Mouse (Mus musculus): ENCODE data around the gene Parp6. TPM values are rescaled to one million over a fixed set of nuclear protein-coding genes. Genes with fewer than 3 reads are reported as not detected.

Parp6 gene
- 10 to 100 TPM; 26.2 to 35.7 TPM for total RNA-seq (2021)
- long read RNA-seq, experiment 1, partial matches to known transcripts = 3 of 12 reads
- long read RNA-seq, experiment 1, other reads (novel, unspliced or antisense) = 7 of 12 reads
- long read RNA-seq, experiment 2, partial matches to known transcripts = 2 of 29 reads
- long read RNA-seq, experiment 2, other reads (novel, unspliced or antisense) = 26 of 29 reads

DNA sequence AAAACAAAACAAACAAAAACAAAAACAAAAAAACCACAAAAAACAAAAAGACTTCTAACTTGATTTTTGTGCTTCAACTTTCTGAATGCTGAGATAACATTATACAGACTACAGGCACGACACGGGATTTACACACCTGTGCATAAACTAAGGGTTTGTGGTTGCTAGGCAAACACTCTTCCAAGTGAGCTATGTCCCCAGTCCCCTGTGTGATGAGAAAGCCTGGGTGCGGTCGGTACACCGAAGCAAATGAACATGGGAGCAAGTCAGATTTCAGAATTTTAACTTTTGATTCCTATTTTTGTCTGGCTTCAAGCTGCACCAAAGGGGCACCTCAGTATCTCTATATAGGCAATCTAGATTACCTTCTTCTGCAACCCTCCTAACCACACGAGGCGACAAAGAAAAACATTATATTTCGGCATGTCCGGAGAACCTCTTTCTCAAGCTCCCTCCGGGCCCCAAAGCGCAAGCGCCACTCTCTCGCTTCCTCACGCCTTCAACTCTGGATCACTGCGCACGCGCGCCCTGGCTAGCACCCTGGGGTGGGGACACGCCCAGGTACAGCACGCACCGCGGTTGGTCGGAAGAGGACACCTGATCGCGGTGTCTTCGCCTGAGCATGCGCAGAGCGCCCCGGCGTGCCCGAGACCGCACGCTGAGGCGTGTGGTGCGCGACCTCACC lies at the start of gene Parp6:
TSS of gene Parp6 (plus strand) at position 663 of the 685 bp plus-strand sequence.
- DNase-seq = peak; percentile 100

DNA sequence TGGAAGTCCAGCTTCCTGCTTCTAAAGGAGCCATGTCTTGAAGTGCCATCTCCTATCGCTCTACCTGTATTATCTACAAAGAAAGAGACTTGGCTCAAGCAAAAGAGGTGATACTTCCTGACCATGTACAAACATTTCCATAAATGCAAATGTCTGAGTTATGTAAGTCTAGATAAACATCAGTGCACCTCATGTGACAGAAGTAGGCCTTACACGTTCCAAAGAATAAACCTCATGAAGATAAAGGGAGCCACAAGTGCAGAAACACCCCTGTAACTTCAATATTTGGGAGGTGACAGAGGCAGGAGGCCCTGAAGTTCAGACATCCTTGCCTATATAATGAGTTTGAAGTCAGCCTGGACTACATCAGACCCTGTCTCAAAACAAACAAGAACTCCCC lies 45.2 kb upstream of the Parp6 start:
- DNase-seq = no peak

DNA sequence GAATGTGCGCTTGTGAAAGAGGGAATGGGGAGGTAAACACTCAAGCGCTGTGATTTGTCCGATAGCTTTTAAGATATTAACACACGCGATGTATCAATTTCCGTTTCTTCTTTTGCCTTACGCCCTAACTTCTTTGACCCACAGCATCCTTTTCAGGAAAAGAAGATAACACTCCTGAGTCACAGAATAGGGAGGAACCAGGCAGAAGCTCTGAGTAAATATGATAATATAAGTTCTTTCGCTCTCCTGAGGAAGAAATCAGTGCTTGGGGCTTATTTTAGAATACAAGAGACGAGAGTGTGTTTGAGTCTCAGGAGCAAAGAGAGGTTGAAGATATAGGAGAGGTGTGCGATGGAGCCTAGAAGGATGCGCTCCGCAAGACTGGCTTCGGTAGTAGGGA lies 39.7 kb upstream of the Parp6 start:
- no peak for DNase-seq

DNA sequence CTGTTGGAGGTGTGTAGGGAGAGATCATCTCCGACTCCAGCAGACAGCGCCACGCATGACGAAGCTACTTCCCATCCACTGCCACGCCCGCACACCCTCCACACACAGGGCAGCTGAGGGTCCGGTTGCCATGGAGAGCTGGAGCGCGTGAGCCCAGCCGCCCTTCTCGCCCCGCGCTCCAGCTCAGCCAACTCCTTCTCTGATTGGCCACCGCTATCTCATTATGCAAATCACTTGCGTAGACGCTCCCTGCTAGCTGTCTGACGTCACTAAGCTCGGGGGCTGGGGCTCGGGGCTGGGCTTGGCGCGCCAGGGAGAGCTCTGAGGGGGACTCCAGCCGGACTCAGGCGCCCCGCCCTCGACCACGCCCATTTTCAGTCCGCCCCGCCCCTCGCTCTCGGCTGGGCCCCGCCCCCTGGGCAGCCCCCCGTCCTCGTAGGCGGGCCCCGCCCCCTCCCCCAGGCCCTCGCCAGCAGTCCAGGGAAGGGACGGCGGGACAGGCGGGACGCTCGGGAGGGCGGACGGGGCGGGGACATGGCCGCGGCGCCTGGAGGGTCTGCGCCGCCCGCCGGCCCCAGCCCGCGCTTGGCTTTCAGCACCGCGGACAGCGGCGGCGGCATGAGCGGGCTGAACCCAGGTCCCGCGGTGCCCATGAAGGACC lies 39.1 kb upstream of the Parp6 start, which contains the start of gene Celf6:
TSS of gene Celf6 (plus strand) at position 74 of the 661 bp plus-strand sequence.
- DNase-seq = peak; percentile 95

DNA sequence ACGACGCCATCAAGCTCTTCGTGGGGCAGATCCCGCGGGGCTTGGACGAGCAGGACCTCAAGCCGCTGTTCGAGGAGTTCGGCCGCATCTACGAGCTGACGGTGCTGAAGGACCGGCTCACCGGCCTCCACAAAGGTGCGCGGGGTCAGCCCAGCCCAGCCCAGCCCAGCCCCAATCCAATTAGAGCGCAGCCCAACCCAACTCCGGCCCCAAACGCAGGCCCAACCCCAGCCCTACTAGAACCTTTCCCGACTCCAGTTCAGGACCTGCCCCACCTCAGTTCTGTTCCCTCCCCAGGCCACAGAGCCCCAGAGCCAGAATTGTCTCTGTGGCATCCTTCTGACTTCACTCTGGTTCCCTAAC lies 38.6 kb upstream of the Parp6 start:
- no peak for DNase-seq

DNA sequence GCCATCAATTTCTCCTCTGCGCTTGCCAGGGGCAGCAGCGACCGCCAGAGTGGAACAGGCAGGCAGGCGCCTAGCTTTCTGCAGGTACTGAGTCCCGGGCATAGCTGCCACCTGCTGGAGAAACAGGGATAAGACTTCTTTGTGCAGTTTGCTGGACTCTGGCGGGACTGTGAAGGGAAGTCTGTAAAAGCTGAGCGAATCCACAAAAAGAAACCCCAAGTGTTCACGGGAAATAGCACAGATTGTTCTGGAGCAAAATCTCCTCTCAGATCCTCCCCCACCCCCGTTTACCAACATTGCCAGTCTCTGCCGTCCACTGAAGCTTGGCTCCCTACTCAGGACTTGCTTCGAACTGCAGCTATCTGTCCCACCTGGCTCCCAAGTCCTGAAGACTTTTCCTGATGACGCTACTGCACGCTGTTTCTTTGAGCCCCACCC lies 32.2 kb upstream of the Parp6 start:
- DNase-seq = peak; percentile 80

DNA sequence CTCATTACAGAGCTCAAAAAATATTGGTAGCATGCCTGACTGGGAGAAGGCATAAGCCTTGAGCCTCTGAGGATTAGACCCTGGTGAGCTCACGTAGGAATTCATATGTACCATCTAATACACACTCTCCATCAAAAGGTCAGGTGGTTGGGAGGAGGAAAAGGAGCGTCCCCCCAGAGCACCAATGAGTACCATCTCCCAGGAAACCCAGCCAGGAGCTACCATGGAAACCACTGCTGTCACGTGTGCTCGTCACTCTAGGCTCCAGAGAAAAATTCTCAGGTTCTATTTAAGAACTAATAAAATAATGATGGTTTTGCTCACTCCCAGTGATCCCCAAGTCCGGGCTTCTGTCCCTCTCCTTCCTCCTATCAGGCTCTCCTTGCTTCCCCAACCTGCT lies 28.8 kb upstream of the Parp6 start:
- DNase-seq = no peak

DNA sequence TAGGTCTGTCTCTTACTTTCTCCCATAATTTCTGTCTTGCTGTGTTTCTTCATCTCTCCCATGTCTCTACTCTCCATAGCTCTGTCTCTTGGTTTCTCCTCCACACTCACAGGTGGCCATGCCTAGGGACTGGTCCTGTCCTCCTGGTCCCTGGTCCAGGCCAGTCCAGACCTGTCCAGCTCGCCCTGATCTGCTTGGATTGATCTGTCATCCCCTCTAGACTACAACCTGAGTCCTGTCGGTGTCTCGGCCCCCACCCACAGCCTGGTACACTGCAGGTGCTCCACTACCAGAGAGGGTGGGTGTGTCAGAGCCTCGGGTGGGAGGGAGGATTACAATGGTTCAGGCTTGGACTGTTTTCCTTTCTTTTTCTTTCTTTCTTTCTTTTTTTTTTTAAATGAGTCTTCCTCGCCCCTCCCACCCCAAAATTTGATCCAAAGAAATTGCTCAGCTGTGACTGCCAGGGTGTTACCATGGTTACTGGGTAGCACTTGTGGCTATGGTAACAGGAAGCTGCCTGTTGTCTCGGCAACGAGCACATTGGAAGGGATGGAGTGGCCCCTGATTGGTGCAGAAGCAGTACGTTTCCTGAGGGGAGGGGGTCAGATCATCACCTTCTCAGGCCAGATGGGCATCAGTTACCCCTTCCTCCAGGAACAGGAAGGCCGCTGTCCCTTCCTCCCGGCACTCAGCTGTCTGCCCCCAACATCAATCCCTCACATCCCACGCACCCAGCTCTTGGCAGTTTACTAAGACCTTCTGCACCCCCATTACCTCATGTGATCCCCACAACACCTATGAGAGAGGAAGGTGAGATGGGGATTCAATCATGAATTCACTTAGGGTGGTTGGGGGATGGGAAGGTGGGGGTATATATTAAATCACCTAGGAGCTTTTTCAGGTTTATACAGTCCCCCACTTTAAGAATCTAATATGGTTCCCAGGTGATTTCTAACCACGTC lies 28.1 kb upstream of the Parp6 start:
- DNase-seq = no peak

DNA sequence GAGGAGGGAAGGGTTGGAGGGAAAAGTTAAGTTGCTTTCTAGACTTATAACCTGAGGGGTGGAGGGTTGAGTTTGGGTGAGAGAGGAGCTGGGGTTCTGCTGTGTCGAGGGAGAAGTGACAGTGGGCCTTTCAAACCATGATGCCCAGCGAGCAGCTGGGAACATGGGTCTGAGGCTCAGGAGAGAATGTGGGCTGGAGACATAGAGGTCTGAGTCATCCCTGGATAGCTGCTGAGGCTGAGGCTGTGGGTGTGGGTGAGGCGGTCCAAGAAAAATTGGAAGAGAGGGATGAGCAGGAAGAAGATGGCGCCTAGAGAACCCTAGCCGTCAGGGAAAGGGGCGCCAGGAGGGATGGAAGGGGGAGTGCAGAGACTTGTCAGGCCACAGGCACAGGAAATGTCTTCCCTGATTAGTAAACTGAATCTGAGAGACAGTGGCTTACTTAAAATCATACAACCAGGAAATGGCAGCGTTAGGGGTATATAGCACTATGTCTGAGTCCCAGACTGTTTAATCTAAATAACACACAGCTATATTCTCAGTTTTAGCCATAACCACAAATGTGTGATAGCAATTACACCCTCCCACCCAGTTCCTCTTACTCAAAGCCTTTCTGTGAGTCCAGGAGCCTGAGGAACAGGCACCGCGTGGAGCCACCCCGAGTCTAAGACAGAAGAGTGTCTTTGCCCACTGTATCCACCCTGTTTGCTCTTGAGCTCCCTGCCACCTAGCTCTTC lies 27.2 kb upstream of the Parp6 start:
- no peak for DNase-seq

DNA sequence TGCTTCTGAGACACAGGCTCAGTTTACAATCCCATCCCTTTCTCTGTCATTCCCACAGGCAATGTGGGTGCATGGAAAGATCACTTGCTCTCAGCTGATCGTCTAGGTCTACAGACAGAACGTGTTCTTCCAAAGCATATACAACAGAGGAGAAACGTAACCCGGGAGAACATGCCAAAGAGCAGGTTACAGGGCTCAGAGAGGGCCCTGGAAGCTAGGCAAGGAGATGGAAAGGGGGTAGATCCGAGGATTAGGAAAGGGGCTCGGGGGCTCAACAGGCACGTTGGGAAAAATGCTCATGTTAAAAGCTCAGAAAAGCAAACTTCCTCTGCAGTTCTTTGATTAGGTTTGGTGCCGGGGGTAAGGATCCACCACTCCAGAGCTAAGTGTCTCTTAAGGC lies 15.4 kb upstream of the Parp6 start:
- no peak for DNase-seq

DNA sequence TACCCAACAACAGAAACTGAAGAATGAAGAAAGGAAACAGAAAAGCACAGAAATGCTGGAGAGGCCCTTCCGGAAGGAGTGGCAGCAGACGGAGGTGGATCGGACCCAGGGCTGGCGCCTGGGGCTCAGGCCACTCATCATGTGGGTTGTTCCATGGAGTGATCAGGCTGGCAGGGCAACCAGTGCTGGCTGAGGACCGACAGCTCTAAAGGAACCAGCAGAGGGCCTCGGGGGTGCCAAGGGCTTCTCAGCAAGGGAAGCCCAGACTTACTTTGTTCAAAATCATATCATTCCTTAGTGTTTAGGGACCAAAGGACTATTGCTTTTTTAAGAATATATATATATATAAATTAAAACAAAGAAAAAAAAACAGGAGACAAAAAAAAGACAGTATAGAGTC lies 11.1 kb upstream of the Parp6 start:
- DNase-seq = no peak

DNA sequence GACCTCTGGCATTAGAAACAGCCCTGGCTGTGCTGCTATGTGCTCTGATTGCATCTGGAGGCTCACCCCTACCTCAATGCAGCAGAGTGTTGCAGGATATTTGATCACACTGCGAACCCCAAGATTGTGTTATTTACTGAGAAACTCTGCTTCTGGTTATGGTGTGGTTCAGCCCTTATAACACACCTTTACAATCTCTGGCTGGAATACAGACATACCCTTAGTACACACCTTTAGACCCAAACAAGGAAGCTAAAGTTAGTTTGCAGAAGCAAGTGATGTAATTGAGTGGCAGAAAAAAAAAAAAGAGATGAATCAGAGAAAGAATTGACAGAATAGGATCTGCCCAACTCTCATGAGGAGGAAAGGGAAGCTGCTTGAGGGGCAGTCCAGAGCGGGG lies 6.1 kb upstream of the Parp6 start:
- DNase-seq = no peak

DNA sequence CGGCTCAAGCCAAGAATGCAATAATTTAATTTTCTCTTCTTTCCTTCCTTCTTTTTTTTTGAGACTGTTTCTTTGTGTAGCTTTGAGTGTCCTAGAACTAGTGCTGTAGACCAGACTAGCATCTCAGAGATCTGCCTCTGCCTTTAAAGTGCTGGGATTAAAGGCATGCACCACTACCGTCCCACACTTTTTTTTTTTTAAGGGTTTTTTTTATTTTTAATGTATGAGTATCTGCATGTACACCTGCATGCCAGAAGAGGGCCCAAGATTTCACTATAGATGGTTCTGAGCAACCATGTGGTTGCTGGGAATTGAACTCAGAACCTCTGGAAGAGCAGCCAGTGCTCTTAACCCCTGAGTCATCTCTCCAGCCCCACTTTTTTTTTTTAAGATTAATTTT lies 1.3 kb upstream of the Parp6 start:
- no peak for DNase-seq

DNA sequence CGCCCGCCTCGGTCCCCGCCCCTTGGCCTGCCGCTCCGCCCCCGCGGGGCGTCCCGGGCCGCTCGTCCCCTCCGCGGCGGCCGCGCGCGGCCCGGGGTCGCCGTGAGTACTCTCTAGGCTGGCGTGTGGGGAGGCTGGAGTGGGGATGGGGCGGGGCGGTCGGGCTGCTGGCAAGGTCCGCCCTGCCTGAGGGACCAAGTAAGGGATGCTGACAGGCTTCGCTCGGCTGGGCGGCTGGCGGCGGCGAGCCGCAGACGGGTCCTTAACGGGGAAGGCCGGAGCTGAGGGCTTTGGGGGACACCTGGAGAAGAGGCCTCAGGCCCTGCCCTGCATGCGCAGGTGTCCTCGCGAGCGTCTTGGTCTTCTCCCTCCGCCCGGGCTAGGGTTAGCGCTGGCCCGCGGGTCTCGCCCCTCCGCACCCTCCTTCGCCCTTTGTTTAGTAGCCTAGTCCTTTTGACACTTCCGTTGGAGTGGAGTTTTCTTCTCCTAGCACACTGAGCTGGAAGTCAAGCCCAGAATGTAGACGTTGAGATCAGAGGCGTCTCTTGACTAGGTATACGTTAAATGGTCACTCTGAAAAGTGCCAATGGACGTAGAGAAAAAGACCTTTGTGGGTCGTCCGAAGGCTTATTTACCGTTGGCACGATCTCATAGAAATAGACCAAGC lies 356 bp downstream of the Parp6 start:
- DNase-seq = no peak

DNA sequence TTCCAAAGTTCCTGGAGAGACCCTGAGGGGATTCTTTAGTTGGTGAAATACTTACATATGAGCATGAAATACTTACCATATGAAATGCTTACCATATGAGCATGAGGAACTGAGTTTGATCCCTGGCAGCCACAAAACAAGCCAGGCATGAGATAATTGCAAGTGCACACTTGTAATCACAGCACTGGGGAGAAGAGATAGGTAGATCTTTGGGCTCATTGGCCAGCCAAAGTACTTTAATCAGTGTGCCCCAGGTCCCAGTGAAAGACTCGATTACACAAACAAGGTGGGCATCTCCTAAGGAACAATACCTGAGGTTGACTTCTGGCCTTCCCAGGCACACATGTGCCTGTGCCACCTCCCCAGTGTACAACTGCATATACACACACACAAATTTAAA lies 21.3 kb downstream of the Parp6 start:
- DNase-seq = no peak

DNA sequence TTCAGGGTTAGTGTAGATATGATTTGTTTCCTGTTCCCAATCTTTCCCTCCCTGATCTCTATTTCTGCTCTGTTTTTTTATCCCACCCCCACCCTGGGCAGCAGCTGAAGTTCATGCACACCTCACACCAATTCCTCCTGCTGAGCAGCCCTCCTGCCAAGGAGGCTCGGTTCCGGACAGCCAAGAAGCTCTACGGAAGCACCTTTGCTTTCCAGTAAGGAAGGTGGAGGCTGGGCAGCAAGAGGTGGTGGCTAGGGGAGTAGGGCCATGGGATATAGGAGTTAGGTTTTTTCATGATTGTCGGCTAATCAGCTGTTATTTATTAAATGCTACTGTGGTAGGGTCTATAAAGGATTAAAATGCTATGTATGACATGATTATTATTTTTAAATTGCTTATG lies 22.9 kb downstream of the Parp6 start:
- DNase-seq = no peak

DNA sequence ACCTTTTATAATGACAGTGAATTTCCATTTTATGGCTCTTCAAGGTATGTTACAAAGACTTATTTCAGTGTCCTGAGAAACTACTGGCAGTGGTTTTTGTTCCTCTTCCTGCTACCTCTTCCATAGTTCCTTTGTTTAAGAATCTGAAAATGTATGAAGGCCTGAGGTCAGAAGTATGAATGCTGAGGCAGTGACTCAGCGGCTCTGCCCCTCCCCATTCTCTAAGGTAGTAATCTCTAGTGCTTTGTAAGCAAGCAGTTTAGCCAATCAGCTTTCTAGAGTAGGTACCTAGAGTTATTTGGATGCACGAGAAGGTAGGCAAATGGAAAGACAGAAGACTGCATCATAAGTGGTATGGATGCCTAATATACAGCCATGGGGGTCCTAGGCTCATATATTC lies 24.2 kb downstream of the Parp6 start:
- DNase-seq = no peak

DNA sequence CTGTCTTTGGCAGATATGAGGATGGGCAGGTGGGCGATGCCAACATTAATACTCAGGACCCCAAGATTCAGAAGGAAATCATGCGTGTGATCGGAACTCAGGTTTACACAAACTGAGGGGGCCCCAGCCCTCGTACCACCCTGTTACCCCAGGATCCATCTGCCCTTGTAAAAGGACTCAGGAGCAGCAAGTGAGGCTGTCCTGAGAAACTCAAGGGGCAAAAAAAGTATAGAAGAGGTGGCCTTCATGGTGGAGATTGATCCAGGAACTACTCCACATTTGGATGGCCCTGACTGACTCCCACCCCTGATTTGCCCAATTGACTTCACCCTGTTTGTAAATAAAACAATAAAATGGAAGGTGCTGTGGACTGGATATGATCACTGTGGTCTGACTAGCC lies 32.8 kb downstream of the Parp6 start:
- no peak for DNase-seq

DNA sequence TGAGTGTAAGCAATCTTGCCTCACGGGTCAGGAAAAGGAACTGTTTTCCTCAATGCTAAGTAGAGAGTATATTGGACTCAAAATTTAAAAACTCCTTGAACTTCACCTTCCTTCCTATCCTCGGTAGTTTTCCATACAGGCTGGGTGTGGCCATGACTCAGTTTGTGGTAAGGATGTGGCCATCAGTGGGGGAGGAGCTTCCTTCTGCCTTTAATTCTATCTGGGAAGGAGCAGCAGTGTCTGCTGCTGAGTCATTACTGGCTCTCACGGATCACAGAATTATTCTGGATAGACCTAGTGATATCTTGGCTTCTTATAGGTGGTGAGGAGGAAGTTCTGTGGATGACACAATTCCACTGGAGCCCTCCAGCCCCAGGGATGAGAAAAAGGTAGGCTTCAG lies 36.3 kb downstream of the Parp6 start:
- peak; percentile 49 for DNase-seq

DNA sequence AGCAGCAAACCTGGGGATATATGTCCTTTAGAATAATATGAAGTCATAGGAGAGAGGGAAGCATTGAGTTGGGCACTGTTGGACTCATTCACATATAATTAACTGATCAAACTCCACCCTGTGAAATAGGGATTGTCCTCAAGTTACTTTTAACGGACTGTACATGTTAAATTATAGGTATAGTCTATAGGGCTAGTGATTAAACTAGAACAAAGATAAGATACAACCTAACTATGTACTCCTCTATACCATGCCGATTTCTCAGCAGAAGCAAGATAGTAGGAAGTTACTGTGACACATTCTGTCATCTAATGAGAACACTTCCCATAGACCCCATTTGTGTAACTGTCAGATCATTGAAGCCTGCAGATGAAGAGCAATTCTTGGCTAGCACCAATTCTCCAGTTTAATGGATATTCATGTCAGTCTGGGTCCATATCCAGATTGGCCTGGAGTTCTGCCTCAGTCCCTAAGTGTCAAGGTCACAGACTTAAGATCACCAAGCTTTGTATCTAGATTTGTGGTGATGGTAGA lies 37.4 kb downstream of the Parp6 start:
- DNase-seq = no peak

Data from adrenal gland, postnatal 10 days (tissue).